Mouse (Mus musculus): ENCODE measurements at regions not wholly inside any gene's neighbourhood (a gene's known extent, or its start where the extent isn't known, plus 50 kb on each side); places are given as distances from the start of the nearest gene placed in this dataset.

DNA sequence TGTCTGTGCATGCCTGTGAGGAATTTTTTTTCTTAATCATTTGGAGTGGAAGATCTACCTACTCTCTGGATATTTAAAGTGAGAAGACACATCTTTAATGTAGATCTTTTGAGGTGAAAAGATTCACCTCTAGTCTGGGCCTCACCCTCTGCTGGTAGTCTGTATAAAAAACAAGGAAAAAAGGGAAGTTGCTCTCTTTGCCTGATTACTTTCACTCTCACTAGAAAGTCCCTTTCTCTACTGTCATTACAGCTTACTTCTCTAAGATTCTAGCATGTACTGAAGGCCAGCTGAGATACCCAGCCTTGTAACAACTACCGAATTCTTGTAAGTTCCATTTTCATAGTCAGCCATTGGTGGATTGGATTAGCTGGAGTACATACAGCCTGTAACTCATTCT lies 3791.9 kb downstream of the 9330182O14Rik start:
- no peak for DNase-seq
- intact Hi-C loops (cut with DNase I; ENCODE audit: low total_unique reads): no loop called here

DNA sequence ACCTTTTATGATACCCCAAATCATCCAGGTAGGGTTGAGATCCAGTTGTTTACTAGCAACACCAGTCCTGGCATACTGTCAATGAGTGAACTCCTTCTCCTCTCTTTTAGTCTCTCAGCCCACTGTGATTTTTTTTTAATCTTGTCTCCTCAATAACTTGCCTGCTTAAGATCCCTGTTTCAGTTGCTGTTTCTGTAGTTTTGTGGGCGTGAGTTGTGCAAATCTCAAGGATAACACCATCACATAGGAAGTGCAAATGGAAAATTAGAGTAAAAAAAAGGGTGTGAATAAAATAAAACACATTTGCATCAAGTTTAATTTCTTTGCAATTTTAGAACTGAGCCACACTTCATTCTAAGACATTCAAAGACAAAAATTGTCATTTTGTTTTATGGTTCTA lies 3799.4 kb downstream of the 9330182O14Rik start:
- intact Hi-C loops (cut with DNase I; ENCODE audit: low total_unique reads): no loop called here
- no peak for DNase-seq

DNA sequence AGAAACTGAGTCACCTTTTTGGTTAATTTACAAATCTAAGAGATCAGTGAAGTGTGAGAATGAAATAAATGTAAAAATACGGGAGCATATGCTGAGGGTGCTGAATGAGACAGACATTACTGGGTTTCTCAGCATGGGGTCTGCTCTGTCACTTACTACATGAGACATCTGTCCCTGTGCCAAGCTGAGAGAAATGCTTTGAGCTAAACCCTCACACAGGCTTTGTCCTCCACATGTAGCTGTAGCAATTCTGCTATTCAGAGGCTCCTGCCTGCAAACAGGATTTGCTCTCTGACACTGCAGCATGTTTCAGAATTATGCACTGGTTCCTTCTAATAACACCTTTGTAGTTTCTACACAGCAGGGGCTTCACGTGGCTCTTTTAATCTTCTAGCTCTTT lies 3806.3 kb downstream of the 9330182O14Rik start:
- intact Hi-C loops (cut with DNase I; ENCODE audit: low total_unique reads): no loop called here
- DNase-seq: no peak

DNA sequence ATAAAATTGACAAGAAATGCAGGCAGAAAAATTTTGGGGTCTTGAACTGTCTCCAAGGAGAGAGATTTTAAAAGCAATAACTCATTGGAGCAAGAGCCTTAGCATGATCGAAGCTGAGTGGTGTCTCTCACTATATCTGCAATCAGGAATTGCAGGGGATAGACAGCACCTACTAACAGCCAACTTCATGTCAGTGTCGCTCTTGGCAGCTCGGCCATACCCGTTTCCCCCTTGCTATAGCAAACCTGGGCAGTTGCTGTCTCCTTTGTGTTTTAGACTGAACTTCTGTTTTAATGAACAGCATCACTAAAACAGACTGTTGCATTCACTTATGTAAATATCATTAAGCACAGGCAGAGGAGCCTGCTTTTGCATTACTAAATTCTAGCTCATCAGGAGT lies 3806.7 kb downstream of the 9330182O14Rik start:
- DNase-seq: no peak
- intact Hi-C loops (cut with DNase I; ENCODE audit: low total_unique reads): no loop called here

DNA sequence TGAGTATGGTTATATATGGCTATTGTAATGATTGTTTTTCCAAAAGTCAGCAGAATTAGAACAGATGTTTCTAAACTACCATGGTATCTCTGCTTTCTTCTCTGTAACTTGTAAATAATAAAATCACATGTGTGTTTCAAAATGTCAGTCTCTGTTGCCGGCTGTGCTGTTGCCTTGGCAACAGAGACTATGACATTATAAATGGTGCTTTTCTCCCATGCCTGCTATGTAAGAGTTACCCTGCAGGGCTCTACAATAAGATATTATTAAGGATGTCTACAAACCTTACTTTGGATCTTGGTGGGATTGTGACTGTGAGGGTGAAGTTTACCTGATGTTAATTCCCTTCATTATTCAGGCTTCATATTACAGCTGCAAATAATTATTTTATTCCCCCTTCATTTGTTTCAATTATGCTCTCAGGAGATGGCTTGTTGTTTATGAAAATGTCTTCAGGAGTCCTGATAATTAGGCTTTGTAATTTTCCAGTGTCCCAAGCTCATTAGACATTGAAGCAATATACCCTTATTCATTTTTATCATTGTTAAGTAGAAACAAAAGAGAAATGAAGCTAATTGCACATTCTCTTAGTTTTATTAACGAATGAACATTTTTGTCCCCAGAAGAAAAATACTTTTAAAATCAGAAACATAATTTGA lies 3808.0 kb downstream of the 9330182O14Rik start:
- DNase-seq: no peak
- intact Hi-C loops (cut with DNase I; ENCODE audit: low total_unique reads): no loop called here

DNA sequence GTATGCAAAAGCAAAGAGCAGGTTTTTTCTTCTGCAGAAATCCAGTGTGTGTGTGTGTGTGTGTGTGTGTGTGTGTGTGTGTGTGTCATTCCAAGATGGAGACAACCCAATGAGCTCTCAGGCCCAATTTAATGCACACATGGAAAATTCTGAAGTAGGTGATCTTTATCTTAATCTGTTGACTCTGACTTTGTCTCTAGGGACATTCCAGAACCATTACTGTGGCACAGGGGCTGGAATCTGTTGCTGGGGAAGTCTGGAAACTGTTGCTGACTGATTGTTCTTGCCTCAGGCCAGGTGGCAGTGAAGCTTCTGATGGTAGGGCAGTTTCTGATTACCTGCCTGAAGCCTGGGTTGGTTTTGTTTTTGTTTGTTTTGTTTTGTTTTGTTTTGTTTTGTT lies 3850.8 kb downstream of the 9330182O14Rik start:
- DNase-seq: no peak
- intact Hi-C loops (cut with DNase I; ENCODE audit: low total_unique reads): no loop called here

DNA sequence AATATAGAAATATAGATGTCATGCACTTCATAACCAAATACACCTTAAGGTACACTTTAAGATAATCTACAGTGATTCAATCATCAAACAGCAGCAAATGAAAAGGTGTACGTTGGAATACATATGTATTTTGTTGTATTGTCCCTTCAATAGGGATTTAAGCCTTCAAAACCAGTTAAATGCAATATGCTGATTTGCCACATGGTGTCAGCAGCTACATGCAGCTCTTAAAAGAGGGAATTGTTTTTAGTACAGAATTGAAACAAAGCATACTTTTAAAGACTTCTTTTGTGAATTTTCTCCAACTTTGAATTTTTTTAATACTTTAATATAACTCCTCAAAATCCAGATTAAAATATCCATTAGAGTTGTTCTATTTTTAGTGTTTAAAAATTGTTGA lies 3857.1 kb downstream of the 9330182O14Rik start:
- intact Hi-C loops (cut with DNase I; ENCODE audit: low total_unique reads): no loop called here
- no peak for DNase-seq

DNA sequence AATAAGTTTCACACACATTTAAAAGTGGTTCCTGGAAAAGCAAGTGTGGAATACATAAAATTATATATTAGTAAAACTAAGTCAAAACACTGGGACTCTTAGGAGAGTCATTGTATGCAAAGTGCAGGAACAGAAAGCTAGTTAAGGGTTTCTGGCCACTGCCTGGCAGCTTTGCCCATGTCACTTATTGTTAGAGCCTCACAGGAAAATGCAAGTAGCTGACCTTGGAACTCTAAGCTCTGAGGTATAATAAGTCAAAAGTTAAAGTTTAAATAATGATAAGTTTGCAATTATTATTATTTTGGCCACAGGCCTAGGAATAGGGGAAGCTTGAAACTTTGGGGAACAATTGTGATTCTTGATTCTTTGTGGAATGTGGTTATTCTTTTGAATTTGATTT lies 3858.8 kb downstream of the 9330182O14Rik start:
- intact Hi-C loops (cut with DNase I; ENCODE audit: low total_unique reads): no loop called here

DNA sequence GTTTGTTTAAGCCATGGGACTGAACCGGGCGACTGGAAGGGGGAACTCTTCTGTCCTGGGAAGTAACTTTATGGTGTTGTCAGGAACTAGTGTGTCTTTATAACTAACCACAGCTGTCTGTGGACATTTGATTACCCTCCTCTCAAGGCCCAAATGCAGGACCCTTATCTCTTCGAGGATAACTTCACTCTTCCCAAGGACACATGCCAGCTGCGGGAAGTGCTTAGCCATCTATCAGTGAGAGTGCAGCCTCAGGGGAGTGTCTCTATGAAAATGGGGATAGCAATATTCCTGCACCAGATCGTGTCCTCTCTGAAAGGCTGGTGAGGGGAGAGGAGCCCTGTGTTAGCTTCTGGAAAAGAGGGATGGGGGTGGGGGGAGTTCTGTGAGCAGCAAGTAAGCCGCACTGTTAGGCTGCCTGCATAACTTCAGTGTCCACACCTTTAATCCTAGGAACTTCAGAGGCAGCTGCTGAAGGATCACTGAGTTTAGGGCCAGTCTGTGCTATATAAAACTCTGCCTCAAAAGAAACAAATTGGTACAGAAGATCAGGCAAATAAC lies 3892.4 kb downstream of the 9330182O14Rik start:
- intact Hi-C loops (cut with DNase I; ENCODE audit: low total_unique reads): no loop called here

More for the DNA sequence above, 3858.8 kb downstream of the 9330182O14Rik start:
- no peak for DNase-seq

DNA sequence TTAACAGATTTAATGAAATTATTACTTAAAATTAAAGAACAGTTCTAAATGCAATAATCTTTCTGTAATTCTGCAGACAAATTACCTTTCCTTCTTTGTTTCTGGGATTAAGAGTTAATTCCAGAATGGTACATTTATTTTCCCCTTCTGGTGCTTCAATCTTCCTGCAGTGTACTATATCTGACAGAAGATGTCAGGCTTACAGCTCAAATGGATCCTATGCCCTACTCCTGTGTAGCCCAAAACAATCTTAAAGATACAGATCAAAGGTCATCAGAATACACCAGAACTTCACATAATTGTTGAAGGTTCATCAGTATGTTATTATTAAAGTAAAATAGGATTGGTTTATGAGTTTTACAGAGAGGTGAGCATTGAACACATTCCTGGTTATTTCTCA lies 3901.7 kb downstream of the 9330182O14Rik start:
- no peak for DNase-seq
- intact Hi-C loops (cut with DNase I; ENCODE audit: low total_unique reads): no loop called here

More for the DNA sequence above, 3892.4 kb downstream of the 9330182O14Rik start:
- DNase-seq: no peak

DNA sequence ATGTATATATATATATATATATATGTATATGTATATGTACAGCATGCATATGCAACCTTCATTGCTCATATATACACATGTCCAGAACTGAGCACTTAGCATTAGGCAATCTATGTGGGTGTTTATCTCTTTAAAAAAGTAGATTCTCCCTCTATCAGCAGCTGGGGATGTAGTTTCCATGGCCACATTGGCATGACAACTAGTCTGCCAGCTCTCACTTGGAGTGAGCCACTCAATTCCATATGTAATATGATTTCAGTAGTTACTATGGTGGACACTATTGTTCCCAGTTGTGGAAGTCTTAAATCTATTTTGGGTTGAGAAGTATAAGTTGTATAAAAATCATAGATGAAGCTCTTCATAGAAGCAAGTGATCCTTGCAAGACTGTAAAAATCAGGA lies 3903.7 kb downstream of the 9330182O14Rik start:
- intact Hi-C loops (cut with DNase I; ENCODE audit: low total_unique reads): no loop called here

DNA sequence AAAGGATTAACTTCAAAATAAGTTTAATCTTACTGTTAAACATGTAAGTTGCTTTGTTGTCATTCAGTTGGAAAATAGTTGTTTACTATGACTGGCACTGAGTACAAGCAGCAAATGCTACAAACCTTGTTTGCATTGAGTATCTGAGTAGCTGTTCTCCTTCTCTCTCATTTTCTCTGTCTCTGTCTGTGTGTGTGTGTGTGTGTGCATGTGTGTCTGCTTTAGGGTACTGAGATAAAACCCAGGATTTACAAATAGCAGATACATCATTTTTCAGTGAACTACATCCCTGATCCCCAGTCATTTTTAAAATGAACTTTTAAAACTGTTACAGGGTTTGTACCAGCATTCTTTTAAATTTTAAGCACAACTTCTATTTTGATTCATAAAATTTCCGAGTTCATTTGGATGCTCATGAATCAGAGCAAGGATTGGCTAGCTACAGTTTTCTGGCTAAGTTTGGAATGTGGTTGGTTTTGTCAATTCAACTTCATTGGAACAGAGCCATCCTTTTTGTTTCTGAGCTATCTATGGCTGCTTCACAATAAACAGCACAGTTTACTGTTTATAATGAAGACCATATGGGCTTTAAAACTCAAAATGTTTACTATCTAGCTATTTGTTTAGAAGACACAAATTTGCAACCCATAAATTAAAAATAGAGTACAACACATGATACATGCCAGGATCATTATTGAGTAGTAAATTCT lies 3916.6 kb downstream of the 9330182O14Rik start:
- DNase-seq: no peak
- intact Hi-C loops (cut with DNase I; ENCODE audit: low total_unique reads): no loop called here

More for the DNA sequence above, 3903.7 kb downstream of the 9330182O14Rik start:
- DNase-seq: no peak

DNA sequence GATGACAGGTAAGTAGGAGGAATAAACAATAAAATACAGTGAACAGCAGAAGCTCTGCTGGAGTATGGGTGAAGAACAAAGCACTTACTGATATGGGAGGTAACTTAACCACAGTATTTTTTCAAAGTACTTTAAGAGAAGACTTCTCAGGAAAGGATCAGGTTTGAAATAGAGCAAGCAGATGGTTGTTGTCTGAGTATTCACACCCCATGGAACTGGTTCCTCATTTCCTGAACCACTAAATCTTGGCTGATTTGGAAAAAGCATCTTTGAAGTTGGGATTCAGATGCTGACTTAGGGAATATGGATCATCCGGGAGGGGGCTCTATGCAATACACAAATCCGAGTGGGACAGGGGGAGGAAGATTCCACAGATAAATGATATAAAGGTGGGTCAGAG lies 3930.7 kb downstream of the 9330182O14Rik start:
- DNase-seq: no peak
- intact Hi-C loops (cut with DNase I; ENCODE audit: low total_unique reads): no loop called here

DNA sequence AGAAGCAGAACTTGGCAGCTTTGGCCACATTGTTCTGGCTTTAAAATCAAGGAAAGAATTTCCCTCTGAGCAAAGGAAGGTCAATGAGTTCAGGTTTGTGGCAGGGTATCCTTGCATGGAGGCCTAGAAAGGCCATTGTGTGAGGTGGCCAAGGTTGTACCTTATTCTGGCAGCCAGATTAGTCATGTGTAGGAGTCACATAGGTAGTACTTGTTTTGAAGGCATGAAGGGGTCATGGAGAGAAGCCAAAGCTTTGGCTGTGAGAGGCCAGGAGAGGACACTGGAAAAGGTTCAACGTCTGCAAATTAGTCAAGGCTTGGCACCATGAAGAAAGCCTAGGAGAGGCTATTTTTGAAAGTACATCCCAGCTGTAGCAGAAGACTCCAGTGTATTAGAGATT lies 3949.5 kb downstream of the 9330182O14Rik start:
- intact Hi-C loops (cut with DNase I; ENCODE audit: low total_unique reads): no loop called here
- no peak for DNase-seq

DNA sequence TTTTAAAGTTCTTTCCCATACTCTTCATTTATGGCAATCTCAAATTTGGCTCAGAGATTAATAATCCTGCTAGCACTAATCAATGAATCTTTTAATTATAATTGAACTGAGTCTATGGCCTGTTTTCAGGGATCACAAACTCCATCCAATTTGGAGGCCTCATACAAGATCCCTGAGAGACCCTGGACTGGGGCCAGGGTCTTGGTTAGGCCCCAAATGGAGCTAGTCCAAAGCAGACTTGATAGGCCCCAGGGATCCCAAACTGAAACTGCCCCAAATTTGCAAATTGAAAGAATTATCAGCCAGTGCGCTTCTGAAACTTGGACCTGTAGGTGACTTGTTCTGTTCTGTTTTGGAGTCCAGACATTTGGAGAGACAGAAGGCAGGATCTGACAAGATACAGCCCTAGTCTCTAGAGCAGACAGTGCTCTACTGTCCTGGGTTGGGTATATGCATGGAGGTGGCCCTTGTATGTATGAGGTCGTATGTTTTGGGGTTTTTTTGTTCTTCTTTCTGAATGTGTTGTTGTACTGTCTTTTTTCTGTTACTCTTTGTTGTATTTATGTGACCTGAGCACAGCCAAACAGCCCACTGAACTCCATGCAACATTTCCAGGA lies 3978.3 kb downstream of the 9330182O14Rik start:
- intact Hi-C loops (cut with DNase I; ENCODE audit: low total_unique reads): no loop called here
- DNase-seq: peak; percentile 9

DNA sequence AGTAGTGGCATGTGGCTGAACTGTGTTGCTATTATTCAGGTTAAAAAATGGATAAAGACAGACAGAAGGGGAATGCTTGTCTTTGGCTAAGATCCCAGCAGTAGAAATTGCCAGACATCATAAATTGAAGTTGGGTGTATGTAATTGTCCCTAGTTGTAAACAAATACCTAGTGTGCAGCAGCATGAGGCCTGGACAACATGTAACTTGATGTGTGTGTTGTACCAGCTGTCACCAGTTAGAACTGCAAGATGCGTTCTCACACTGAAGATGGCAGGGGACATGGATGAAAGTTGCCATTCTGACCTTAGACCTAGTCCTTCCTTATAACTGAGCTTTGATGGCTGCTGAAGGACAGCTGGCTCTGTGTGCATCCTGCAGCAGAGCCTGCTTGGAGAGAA lies 4000.0 kb downstream of the 9330182O14Rik start:
- no peak for DNase-seq
- intact Hi-C loops (cut with DNase I; ENCODE audit: low total_unique reads): no loop called here

All from gastrocnemius, postnatal 14 days (tissue).